8 mouse cellular contexts compared by ENCODE assay signal in the genomic region with DNA sequence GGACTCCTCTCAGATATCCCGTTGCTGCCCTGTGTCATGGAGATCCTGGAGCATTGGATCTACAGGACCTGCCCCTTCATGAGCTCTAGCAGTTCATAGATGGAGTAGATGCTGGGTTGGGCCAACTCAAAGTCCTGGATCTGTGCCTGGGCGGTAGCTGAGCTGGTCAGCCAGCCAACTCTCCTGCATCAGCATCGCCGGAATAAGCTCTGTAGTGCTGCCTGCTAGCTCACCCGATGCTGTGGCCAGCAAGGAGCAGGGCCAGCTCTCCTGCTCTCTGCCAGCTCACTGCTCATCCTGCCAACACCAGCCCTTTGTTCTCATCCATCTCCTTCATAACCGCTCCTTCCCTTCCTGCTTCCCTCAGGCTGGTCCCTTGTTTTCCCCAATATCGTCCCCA. TPM values are rescaled to one million over a fixed set of nuclear protein-coding genes. Genes with fewer than 3 reads are reported as not detected.
DNase-seq lines count a peak whose midpoint lies in the region; ATAC-seq lines count a peak whose summit lies in the region.

No protein-coding gene starts in this region.

- no peaks in the 10 kb centered on the region for H3K27me3 ChIP-seq in kidney, embryonic 14.5 days (ENCODE audit: control insufficient read depth, insufficient read depth, low read length)

- H3K4me1 ChIP-seq in kidney, embryonic 14.5 days (ENCODE audit: control insufficient read depth, insufficient read depth, low read length), result no peaks in the 10 kb centered on the region

- no peaks in the 10 kb centered on the region for H3K36me3 ChIP-seq in kidney, embryonic 14.5 days (ENCODE audit: control insufficient read depth, insufficient read depth, low read length)

- H3K27ac ChIP-seq in kidney, embryonic 14.5 days (ENCODE audit: low read depth, low read length), result no peak overlapping the region

- no peak overlapping the region for H3K4me3 ChIP-seq in kidney, embryonic 14.5 days (ENCODE audit: low read length)

- ATAC-seq in kidney, embryonic 14.5 days (ENCODE audit: low FRiP score, low TSS enrichment), result no peak

- no peak overlapping the region for H3K9ac ChIP-seq in kidney, embryonic 14.5 days (ENCODE audit: low read depth, low read length)

- peak; percentile 5 for DNase-seq in adrenal gland, adult 2 months
- DNase-seq in adrenal gland, postnatal 14 days, result no peak
- DNase-seq in urinary bladder, postnatal 14 days (ENCODE audit: low spot score), result peak; percentile 4
- DNase-seq in urinary bladder, postnatal 10 days (ENCODE audit: low spot score), result no peak
- DNase-seq in layer of hippocampus, postnatal 10 days (ENCODE audit: low spot score in 2 of 2), result peak; percentile 57 to 65
- peak; percentile 75 to 76 for DNase-seq in right cerebral cortex, postnatal 10 days (ENCODE audit: low spot score in 2 of 2)
- DNase-seq in kidney, postnatal 4 days, result no peak

- 92% methylated on average over 7 of the region's 7 CpGs for WGBS in kidney, embryonic 14.5 days

- no peaks in the 10 kb centered on the region for H3K9me3 ChIP-seq in kidney, embryonic 14.5 days (ENCODE audit: control insufficient read depth, low read length)

- H3K4me2 ChIP-seq in kidney, embryonic 14.5 days (replicated peaks; ENCODE audit: low read depth, low read length), result no peak overlapping the region

RNA-seq across cellular contexts. Expression of gene Smim15, which starts 51.4 kb away (rescaled TPM):
- 10 to 100 TPM; 38.7 to 39.3 TPM for total RNA-seq in adrenal gland, adult 2 months (2021)
- 1.00 and 1.0 TPM in 2 replicates for polyA plus RNA-seq in adrenal gland, adult 2 months (2012; rRNA removed)
- total RNA-seq in adrenal gland, postnatal 14 days (2021), result 41.1 and 42.2 TPM in 2 replicates
- 10 to 100 TPM; 41.5 to 50.8 TPM for total RNA-seq in layer of hippocampus, postnatal 10 days (2021)
- 82.1 and 89.5 TPM in 2 replicates for polyA plus RNA-seq in kidney, embryonic 14.5 days (2014; fragmentation: Nextera tagmentation; extraction: Ambion mirVana)

Comparison
In these comparisons a context has a peak if more than half of its experiments do, and no peak if none do; other contexts are left out.
1. DNase-seq: peak in adrenal gland, adult 2 months (single experiment), urinary bladder, postnatal 14 days (single experiment), layer of hippocampus, postnatal 10 days (2 of 2) and right cerebral cortex, postnatal 10 days (2 of 2); none in adrenal gland, postnatal 14 days (single experiment), urinary bladder, postnatal 10 days (single experiment) and kidney, postnatal 4 days (0 of 2).